Mouse (Mus musculus) liver, postnatal 0 days (tissue): ENCODE data around the gene Odc1. TPM values are rescaled to one million over a fixed set of nuclear protein-coding genes. Genes with fewer than 3 reads are reported as not detected.

Experiments
- ATAC-seq: fragments of 200-750 bp; cut with Nextera tagmentation; 2 replicates; pipeline ENCODE4 v1.8.0; 2017; ENCODE audit warnings: mild to moderate bottlenecking, moderate library complexity
- DNase-seq: peaks from one replicate; pipeline ENCODE4 v3.0.0-alpha.2; 2016
- H3K27ac ChIP-seq: fragments of 300-500 bp; sonication (generic); 2 replicates; pipeline ENCODE4 v1.5.1; 2014; ENCODE audit warnings: antibody characterized with exemption, moderate library complexity, mild to moderate bottlenecking, low read depth
- H3K27me3 ChIP-seq: fragments of 300-500 bp; sonication (generic); 2 replicates; pipeline ENCODE4 v1.6.1; 2014; ENCODE audit warnings: low read length, control low read depth, mixed read lengths; ENCODE audit not compliant: insufficient read depth
- H3K36me3 ChIP-seq: fragments of 300-500 bp; sonication (generic); replicated peaks from 2 replicates; pipeline ENCODE4 v1.6.1; 2014; ENCODE audit warnings: mild to moderate bottlenecking, control low read depth, low read length, moderate library complexity, mixed read lengths; ENCODE audit not compliant: insufficient read depth
- H3K4me1 ChIP-seq: fragments of 300-500 bp; sonication (generic); 2 replicates; pipeline ENCODE4 v1.6.1; 2014; ENCODE audit warnings: antibody characterized with exemption, mild to moderate bottlenecking, control low read depth; ENCODE audit not compliant: insufficient read depth
- H3K4me2 ChIP-seq: fragments of 300-500 bp; sonication (generic); 2 replicates; pipeline ENCODE4 v1.6.1; 2014; ENCODE audit warnings: low read depth, mild to moderate bottlenecking, low read length, moderate library complexity, mixed read lengths
- H3K4me3 ChIP-seq: fragments of 300-500 bp; sonication (generic); 2 replicates; pipeline ENCODE4 v1.5.1; 2014; ENCODE audit warnings: low read depth, low read length
- H3K9ac ChIP-seq: fragments of 300-500 bp; sonication (generic); replicated peaks from 2 replicates; pipeline ENCODE4 v1.6.1; 2014; ENCODE audit warnings: mild to moderate bottlenecking, moderate library complexity
- H3K9me3 ChIP-seq: fragments of 300-500 bp; sonication (generic); 2 replicates; pipeline ENCODE4 v1.6.1; 2016; ENCODE audit warnings: mild to moderate bottlenecking, control low read depth, low read length, mixed read lengths
- CTCF ChIP-seq: sonication (generic); IDR thresholded peaks from 2 replicates; pipeline ENCODE4 v1.5.1; 2016; ENCODE audit warnings: antibody characterized with exemption, low read depth
- EP300 ChIP-seq: IDR thresholded peaks from 2 replicates; pipeline ENCODE4 v1.6.1; 2016; ENCODE audit warnings: antibody characterized with exemption, low read depth, mild to moderate bottlenecking
- WGBS: fragments of 180-500 bp; shearing (Covaris S2); extraction: QIAGEN DNeasy Blood & Tissue Kit; methylation state at CpG from one replicate; pipeline ENCODE4 v1.1.7; 2014; ENCODE audit not compliant: insufficient replicate concordance; 5-methylcytosine and 5-hydroxymethylcytosine counted together
- polyA plus RNA-seq: library from polyadenylated mRNA; unstranded; fragments of >200 nt; fragmentation: Nextera tagmentation; extraction: Ambion mirVana; gene quantifications from 2 replicates; pipeline ENCODE4 v1.2.1, GENCODE M21; 2015

Gene Odc1
- polyA plus RNA-seq, 1 experiment from 2014 or later, result 161 TPM

DNA sequence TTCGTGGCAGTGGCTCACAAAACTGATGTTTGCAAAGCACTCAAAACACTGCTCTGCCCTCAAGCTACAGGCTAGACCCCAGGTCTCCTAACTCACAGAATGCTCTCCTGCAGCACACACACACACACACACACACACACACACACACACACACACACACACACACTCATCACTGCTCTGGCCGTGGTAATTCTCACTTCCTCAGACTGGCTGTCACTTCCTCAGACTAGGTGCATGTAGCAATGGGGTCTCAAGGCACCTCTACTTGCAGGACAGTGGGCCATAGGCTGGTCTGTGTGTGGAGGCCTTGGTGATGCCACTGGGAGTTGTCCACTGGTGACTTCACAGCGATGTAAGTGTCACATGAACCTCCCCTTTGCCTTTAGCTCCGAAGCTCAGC, 13.8 kb upstream of the Odc1 start:
- TF ChIP-seq EP300 (no peak), CTCF (no peak)
- H3K4me3 ChIP-seq, result no peak overlapping the region
- peaks cover 9% of the 10 kb centered on the region; the same call in 1 of the 2 replicates for H3K4me1 ChIP-seq
- no peak overlapping the region for H3K4me2 ChIP-seq
- no peaks in the 10 kb centered on the region for H3K27me3 ChIP-seq
- no peaks in the 10 kb centered on the region for H3K9me3 ChIP-seq
- H3K9ac ChIP-seq, result no peak overlapping the region
- H3K27ac ChIP-seq, result no peak overlapping the region
- WGBS, result 53% methylated on average over 4 of the region's 4 CpGs
- H3K36me3 ChIP-seq, result no peaks in the 10 kb centered on the region
- DNase-seq (peak; percentile 38), ATAC-seq (0 out of 2 replicates have a peak, but pooled peaks have one; percentile 17)

DNA sequence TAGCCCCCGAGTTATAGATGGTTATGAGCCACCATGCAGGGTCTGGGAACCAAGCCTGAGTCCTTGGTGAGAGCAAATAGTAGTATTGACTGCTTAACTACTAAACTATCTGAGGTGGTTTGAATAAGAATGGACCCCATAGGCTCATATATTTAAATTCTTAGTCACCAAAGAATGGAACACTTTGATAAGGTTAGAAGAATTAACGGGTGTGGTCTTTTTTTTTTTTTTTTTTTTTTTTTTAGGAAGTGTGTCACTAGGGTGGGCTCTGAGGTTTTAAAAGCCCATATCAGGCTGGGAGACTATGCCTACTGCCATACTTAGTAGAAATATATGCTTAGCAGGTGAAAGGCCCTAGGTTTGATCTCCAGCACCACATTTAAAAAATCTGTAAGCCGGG, 8.4 kb upstream of the Odc1 start:
- H3K36me3 ChIP-seq, result no peaks in the 10 kb centered on the region

DNA sequence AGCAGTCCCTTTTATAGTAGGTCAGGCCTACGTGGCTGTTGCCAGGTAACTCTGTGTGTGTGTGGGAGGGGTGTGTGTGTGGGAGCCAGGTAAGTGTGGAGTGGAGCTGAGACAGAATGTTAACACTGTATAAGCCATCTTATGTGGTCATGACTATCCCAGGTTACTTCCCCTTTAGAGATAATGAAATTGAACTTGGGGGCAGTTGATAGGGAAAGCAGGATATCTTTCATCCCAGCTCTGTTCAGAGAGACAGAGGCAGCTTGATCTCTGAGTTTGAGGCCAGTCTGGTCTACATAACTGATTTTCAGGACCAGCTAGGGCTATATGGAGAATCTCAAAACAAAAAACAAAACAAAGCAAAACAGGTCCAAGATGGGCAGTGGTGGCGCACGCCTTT, 7.4 kb upstream of the Odc1 start:
- WGBS, result 76% methylated on average over 3 of the region's 3 CpGs
- H3K4me2 ChIP-seq, result no peak overlapping the region
- H3K4me1 ChIP-seq, result peaks cover 37% of the 10 kb centered on the region
- H3K36me3 ChIP-seq, result no peaks in the 10 kb centered on the region
- DNase-seq, result no peak
- H3K4me3 ChIP-seq, result no peak overlapping the region
- ATAC-seq, result no peak
- peak overlapping the region; percentile 83 for H3K27ac ChIP-seq
- no peaks in the 10 kb centered on the region for H3K9me3 ChIP-seq
- TF ChIP-seq EP300, result 0 out of 2 replicates have a peak, but pooled peaks have one; percentile 27
- no peak for TF ChIP-seq CTCF
- H3K9ac ChIP-seq, result no peak overlapping the region
- no peaks in the 10 kb centered on the region for H3K27me3 ChIP-seq

More for the DNA sequence above, 8.4 kb upstream of the Odc1 start:
- Histone ChIP-seq H3K4me1 (peaks cover 34% of the 10 kb centered on the region), H3K27ac (no peak overlapping the region), H3K27me3 (no peaks in the 10 kb centered on the region), H3K4me2 (no peak overlapping the region), H3K9me3 (no peaks in the 10 kb centered on the region), H3K4me3 (no peak overlapping the region), H3K9ac (no peak overlapping the region)
- no peak for DNase-seq
- no peak for ATAC-seq
- 87% methylated on average over 3 of the region's 3 CpGs for WGBS
- TF ChIP-seq CTCF (no peak), EP300 (no peak)

- Histone ChIP-seq H3K36me3 (no peaks in the 10 kb centered on the region), H3K4me1 (peaks cover 40% of the 10 kb centered on the region), H3K4me3 (peak overlapping the region; percentile 42), H3K9ac (peak overlapping the region; percentile 62), H3K9me3 (no peaks in the 10 kb centered on the region), H3K27ac (peak overlapping the region; percentile 83), H3K4me2 (peak overlapping the region; percentile 72), H3K27me3 (no peaks in the 10 kb centered on the region)
- DNase-seq (peak; percentile 67), ATAC-seq (peak; percentile 97)
- TF ChIP-seq EP300 (peak; percentile 99), CTCF (no peak)
- 66% methylated on average over 3 of the region's 3 CpGs for WGBS
Measured at GRCm38 (mm10) chr12:17538087-17538486, 6.5 kb upstream of the Odc1 start.

DNA sequence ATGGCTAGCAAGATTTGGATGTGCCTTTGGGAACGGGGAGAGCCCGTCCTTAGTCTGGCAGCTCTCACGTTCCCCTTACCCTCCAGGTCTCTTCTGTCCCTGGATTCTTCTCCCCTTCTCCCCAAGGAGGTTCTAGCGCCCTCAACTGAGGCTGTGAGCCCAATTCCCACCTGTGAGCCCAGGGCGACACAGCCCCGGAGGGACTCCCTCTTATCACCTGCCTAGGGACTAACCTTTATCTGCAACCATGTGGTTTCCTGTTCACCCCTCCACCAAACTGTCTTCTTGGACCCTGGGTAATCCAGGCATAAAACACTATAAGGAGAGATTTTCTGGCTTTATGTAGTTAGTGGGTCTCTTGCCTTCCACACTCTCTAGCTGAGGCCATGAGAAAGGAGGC, 5.6 kb upstream of the Odc1 start:
- H3K27me3 ChIP-seq, result no peaks in the 10 kb centered on the region
- peak overlapping the region; percentile 42 for H3K4me3 ChIP-seq
- peak overlapping the region; percentile 83 for H3K27ac ChIP-seq
- WGBS, result 54% methylated on average over 6 of the region's 6 CpGs
- no peaks in the 10 kb centered on the region for H3K9me3 ChIP-seq
- DNase-seq, result no peak
- peak overlapping the region; percentile 72 for H3K4me2 ChIP-seq
- ATAC-seq, result no peak
- peaks cover 40% of the 10 kb centered on the region for H3K4me1 ChIP-seq
- no peak for TF ChIP-seq CTCF
- peak; percentile 61 for TF ChIP-seq EP300
- H3K9ac ChIP-seq, result peak overlapping the region; percentile 62
- H3K36me3 ChIP-seq, result no peaks in the 10 kb centered on the region

DNA sequence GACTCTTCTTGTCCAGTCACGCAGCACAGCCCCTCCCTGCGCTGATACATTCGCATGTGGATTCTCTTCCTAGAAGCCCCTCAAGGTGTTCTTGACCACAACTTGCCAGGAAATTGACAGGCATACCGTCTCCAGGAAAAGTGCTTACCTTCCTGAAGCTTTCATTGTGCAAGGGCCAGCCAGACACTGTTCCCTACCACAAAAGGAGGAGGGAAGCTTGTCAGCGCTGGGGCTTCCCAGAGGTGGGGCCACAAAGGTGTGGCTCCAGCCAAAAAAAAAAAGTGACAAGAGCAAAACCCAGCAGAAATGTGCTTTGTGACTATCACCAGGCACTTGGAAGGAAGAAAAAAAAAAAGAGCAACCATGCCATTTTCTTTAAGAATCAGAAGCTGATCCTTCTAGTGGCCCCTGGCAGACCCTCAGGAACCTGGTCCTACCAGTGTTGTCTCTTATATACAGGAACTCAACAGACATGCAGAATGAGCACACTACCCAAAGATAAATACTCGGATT, 4.5 kb upstream of the Odc1 start:
- no peaks in the 10 kb centered on the region for H3K36me3 ChIP-seq

More for the DNA sequence above, 4.5 kb upstream of the Odc1 start:
- 55% methylated on average over 6 of the region's 6 CpGs for WGBS
- H3K27me3 ChIP-seq, result no peaks in the 10 kb centered on the region
- H3K4me3 ChIP-seq, result no peak overlapping the region
- H3K27ac ChIP-seq, result peak overlapping the region; percentile 7; the same call in 1 of the 2 replicates
- H3K9me3 ChIP-seq, result no peaks in the 10 kb centered on the region
- no peak for DNase-seq
- ATAC-seq, result no peak
- H3K4me1 ChIP-seq, result peaks cover 43% of the 10 kb centered on the region
- H3K9ac ChIP-seq, result no peak overlapping the region
- TF ChIP-seq CTCF (no peak), EP300 (no peak)
- peak overlapping the region; percentile 72 for H3K4me2 ChIP-seq
